Mouse (Mus musculus) heart, embryonic 14.5 days (tissue): Measurements from ENCODE around the gene Gtf2h1. TPM values are rescaled to one million over a fixed set of nuclear protein-coding genes. Genes with fewer than 3 reads are reported as not detected.
A peak's percentile ranks its signal among the peaks of the same experiment; 100 is the strongest.

Source experiments
- ATAC-seq: fragments of 200-750 bp; cut with Nextera tagmentation; 2 replicates; pipeline ENCODE4 v1.8.0; 2017; ENCODE audit warnings: low read depth, moderate TSS enrichment; ENCODE audit not compliant: insufficient number of reproducible peaks, insufficient read depth, low FRiP score
- H3K27ac ChIP-seq, 2 experiments: fragments of 200-500 bp in 1 of 2; fragments of 300-500 bp in 1 of 2; sonication (generic) in 1 of 2; replicated peaks in 1 of 2; 2 replicates each; pipeline ENCODE4 v1.5.1; 2012 to 2014; ENCODE audit warnings: low read depth in 2 of 2, low read length in 2 of 2, control low read depth in 1 of 2, mild to moderate bottlenecking in 1 of 2, mixed read lengths in 1 of 2; ENCODE audit not compliant: control insufficient read depth in 1 of 2, insufficient read depth in 1 of 2
- H3K27me3 ChIP-seq: fragments of 300-500 bp; sonication (generic); 2 replicates; pipeline ENCODE4 v1.6.1; 2014; ENCODE audit warnings: mild to moderate bottlenecking, low read length, control low read depth; ENCODE audit not compliant: control insufficient read depth, insufficient read depth
- H3K36me3 ChIP-seq: fragments of 300-500 bp; sonication (generic); 2 replicates; pipeline ENCODE4 v1.6.1; 2014; ENCODE audit warnings: mild to moderate bottlenecking, control low read depth, low read length, mixed read lengths; ENCODE audit not compliant: control insufficient read depth, insufficient read depth
- H3K4me1 ChIP-seq, 2 experiments: fragments of 200-500 bp in 1 of 2; fragments of 300-500 bp in 1 of 2; sonication (generic) in 1 of 2; 2 replicates each; pipeline ENCODE4 v1.6.1; 2012 to 2014; ENCODE audit warnings: low read length in 2 of 2, control low read depth in 1 of 2, mixed read lengths in 1 of 2; ENCODE audit not compliant: control insufficient read depth in 2 of 2, insufficient read depth in 2 of 2
- H3K4me2 ChIP-seq: fragments of 300-500 bp; sonication (generic); 2 replicates; pipeline ENCODE4 v1.6.1; 2014; ENCODE audit warnings: mild to moderate bottlenecking, low read length
- H3K4me3 ChIP-seq, 2 experiments: fragments of 200-500 bp in 1 of 2; fragments of 300-500 bp in 1 of 2; sonication (generic) in 1 of 2; 2 replicates each; pipeline ENCODE4 v1.5.1; 2012 to 2014; ENCODE audit warnings: low read length in 2 of 2, mild to moderate bottlenecking in 2 of 2, control low read depth in 1 of 2, low read depth in 1 of 2, moderate library complexity in 1 of 2; ENCODE audit not compliant: control insufficient read depth in 1 of 2, insufficient read depth in 1 of 2
- H3K9ac ChIP-seq: fragments of 300-500 bp; sonication (generic); 2 replicates; pipeline ENCODE4 v1.6.1; 2014; ENCODE audit warnings: mild to moderate bottlenecking, low read length
- H3K9me3 ChIP-seq: fragments of 300-500 bp; sonication (generic); 2 replicates; pipeline ENCODE4 v1.6.1; 2016; ENCODE audit warnings: low read length, control low read depth; ENCODE audit not compliant: control insufficient read depth
- whole genome bisulfite sequencing: fragments of 180-500 bp; shearing (Covaris S2); extraction: QIAGEN DNeasy Blood & Tissue Kit; methylation state at CpG from one replicate; pipeline ENCODE4 v1.1.7; 2014; 5-methylcytosine and 5-hydroxymethylcytosine counted together
- polyA plus RNA-seq: library from polyadenylated mRNA; unstranded; fragments of >200 nt; fragmentation: Nextera tagmentation; extraction: Ambion mirVana; gene quantifications from 2 replicates; pipeline ENCODE4 v1.2.1, GENCODE M21; 2014

Gtf2h1 gene
- polyA plus RNA-seq, 1 experiment from 2014 or later: 27.9 TPM

- H3K27me3 ChIP-seq: no peaks in the 10 kb centered on the region
- no peaks in the 10 kb centered on the region for H3K9me3 ChIP-seq
- no peak overlapping the region for H3K27ac ChIP-seq
- no peak for ATAC-seq
- peaks cover 90% of the 10 kb centered on the region for H3K36me3 ChIP-seq
- no peak overlapping the region for H3K4me2 ChIP-seq
- H3K9ac ChIP-seq: no peak overlapping the region
- H3K4me1 ChIP-seq: no peaks in the 10 kb centered on the region
- no peak overlapping the region for H3K4me3 ChIP-seq
These were observed 28.5 kb upstream of the Gtf2h1 start for GRCm38 (mm10) chr7:46767371-46767770.

- no peak overlapping the region for H3K4me3 ChIP-seq
- no peak overlapping the region for H3K27ac ChIP-seq
- 81% methylated on average over 7 of the region's 7 CpGs for WGBS
- peaks cover 90% of the 10 kb centered on the region for H3K36me3 ChIP-seq
- no peaks in the 10 kb centered on the region for H3K4me1 ChIP-seq
- no peaks in the 10 kb centered on the region for H3K27me3 ChIP-seq
- no peak for ATAC-seq
- H3K9me3 ChIP-seq: no peaks in the 10 kb centered on the region
- no peak overlapping the region for H3K9ac ChIP-seq
- H3K4me2 ChIP-seq: no peak overlapping the region
These were observed 27.5 kb upstream of the Gtf2h1 start for GRCm38 (mm10) chr7:46768451-46768850.

- no peak overlapping the region for H3K9ac ChIP-seq
- no peaks in the 10 kb centered on the region for H3K27me3 ChIP-seq
- H3K4me1 ChIP-seq: no peaks in the 10 kb centered on the region
- no peak for ATAC-seq
- H3K9me3 ChIP-seq: no peaks in the 10 kb centered on the region
- no peak overlapping the region for H3K4me3 ChIP-seq
- peaks cover 92% of the 10 kb centered on the region for H3K36me3 ChIP-seq
- no peak overlapping the region for H3K27ac ChIP-seq
- WGBS: 57% methylated on average over 4 of the region's 4 CpGs
- no peak overlapping the region for H3K4me2 ChIP-seq
These were observed 25.2 kb upstream of the Gtf2h1 start for GRCm38 (mm10) chr7:46770706-46771105.

GRCm38 (mm10) chr7:46789177-46789849 lies 6.6 kb upstream of the Gtf2h1 start:
- no peak for ATAC-seq
- Histone ChIP-seq H3K4me3 (no peak overlapping the region), H3K4me2 (no peak overlapping the region), H3K27me3 (no peaks in the 10 kb centered on the region), H3K27ac (no peak overlapping the region), H3K9ac (no peak overlapping the region), H3K9me3 (no peaks in the 10 kb centered on the region), H3K4me1 (no peaks in the 10 kb centered on the region), H3K36me3 (peaks cover 60% of the 10 kb centered on the region)
- 72% methylated on average over 5 of the region's 5 CpGs for WGBS

- 81% methylated on average over 4 of the region's 4 CpGs for WGBS
- no peak for ATAC-seq
These were observed 2.0 kb upstream of the Gtf2h1 start for GRCm38 (mm10) chr7:46793871-46794270.

GRCm38 (mm10) chr7:46796206-46796679 lies 340 bp downstream of the Gtf2h1 start:
- Histone ChIP-seq H3K4me1 (peaks cover 4 to 17% of the 10 kb centered on the region in 2 experiments), H3K27me3 (no peaks in the 10 kb centered on the region), H3K9me3 (no peaks in the 10 kb centered on the region), H3K27ac (peak overlapping the region in 1 of 2 experiments; percentile 91; a peak in 2 of 4 replicates), H3K4me3 (peak overlapping the region; percentile 65 to 98), H3K36me3 (peaks cover 27% of the 10 kb centered on the region), H3K4me2 (peak overlapping the region; percentile 99), H3K9ac (peak overlapping the region; percentile 94)
- ATAC-seq: peak; percentile 8; the same call in 1 of the 2 replicates
- under 1% methylated on average over 29 of the region's 31 CpGs for WGBS

More at GRCm38 (mm10) chr7:46793871-46794270, 2.0 kb upstream of the Gtf2h1 start:
- Histone ChIP-seq H3K4me2 (no peak overlapping the region), H3K4me3 (no peak overlapping the region), H3K4me1 (peaks cover 4 to 17% of the 10 kb centered on the region in 2 experiments), H3K9me3 (no peaks in the 10 kb centered on the region), H3K27me3 (no peaks in the 10 kb centered on the region), H3K27ac (no peak overlapping the region), H3K36me3 (peaks cover 27% of the 10 kb centered on the region), H3K9ac (no peak overlapping the region)

- 46% methylated on average over 6 of the region's 6 CpGs for WGBS
- no peaks in the 10 kb centered on the region for H3K9me3 ChIP-seq
- no peaks in the 10 kb centered on the region for H3K27me3 ChIP-seq
- ATAC-seq: no peak
- H3K4me1 ChIP-seq: peaks cover 4 to 17% of the 10 kb centered on the region in 2 experiments
- no peak overlapping the region for H3K27ac ChIP-seq
- peak overlapping the region; percentile 99 for H3K4me2 ChIP-seq
- peaks cover 32% of the 10 kb centered on the region for H3K36me3 ChIP-seq
- H3K4me3 ChIP-seq: peak overlapping the region; percentile 65 to 98
- H3K9ac ChIP-seq: peak overlapping the region; percentile 94
These were observed 876 bp downstream of the Gtf2h1 start for GRCm38 (mm10) chr7:46796779-46797178.

GRCm38 (mm10) chr7:46810325-46810724 lies 14.4 kb downstream of the Gtf2h1 start:
- H3K4me2 ChIP-seq: no peak overlapping the region
- WGBS: 94% methylated on average over 6 of the region's 6 CpGs
- H3K27ac ChIP-seq: no peak overlapping the region
- no peak overlapping the region for H3K4me3 ChIP-seq
- H3K36me3 ChIP-seq: peaks cover 96% of the 10 kb centered on the region
- no peaks in the 10 kb centered on the region for H3K27me3 ChIP-seq
- no peak for ATAC-seq
- no peaks in the 10 kb centered on the region for H3K9me3 ChIP-seq
- no peaks in the 10 kb centered on the region for H3K4me1 ChIP-seq
- no peak overlapping the region for H3K9ac ChIP-seq
